Mouse (Mus musculus) kidney, postnatal 0 days (tissue): Measurements from ENCODE around the gene Lsr. TPM values are rescaled to one million over a fixed set of nuclear protein-coding genes. Genes with fewer than 3 reads are reported as not detected.

Source experiments
- ATAC-seq: fragments of 200-750 bp; cut with Nextera tagmentation; replicated peaks from 2 replicates; pipeline ENCODE4 v1.8.0; 2017; ENCODE audit warnings: low read depth, moderate number of reproducible peaks, moderate TSS enrichment, moderate library complexity; ENCODE audit not compliant: low FRiP score
- DNase-seq: peaks from one replicate; pipeline ENCODE4 v3.0.0-alpha.2; 2016; ENCODE audit warnings: low spot score
- H3K27ac ChIP-seq: fragments of 300-500 bp; sonication (generic); 2 replicates; pipeline ENCODE4 v1.5.1; 2014; ENCODE audit warnings: mild to moderate bottlenecking
- H3K27me3 ChIP-seq: fragments of 300-500 bp; sonication (generic); 2 replicates; pipeline ENCODE4 v1.6.1; 2014; ENCODE audit warnings: low read length, mixed read lengths; ENCODE audit not compliant: insufficient read depth
- H3K36me3 ChIP-seq: fragments of 300-500 bp; sonication (generic); 2 replicates; pipeline ENCODE4 v1.6.1; 2014; ENCODE audit warnings: low read length, mixed read lengths; ENCODE audit not compliant: insufficient read depth
- H3K4me1 ChIP-seq: fragments of 300-500 bp; sonication (generic); replicated peaks from 2 replicates; pipeline ENCODE4 v1.6.1; 2014; ENCODE audit warnings: antibody characterized with exemption, low read length, mixed read lengths; ENCODE audit not compliant: insufficient read depth
- H3K4me2 ChIP-seq: fragments of 300-500 bp; sonication (generic); 2 replicates; pipeline ENCODE4 v1.6.1; 2014; ENCODE audit warnings: mild to moderate bottlenecking, low read length, moderate library complexity, mixed read lengths
- H3K4me3 ChIP-seq: fragments of 300-500 bp; sonication (generic); replicated peaks from 2 replicates; pipeline ENCODE4 v1.5.1; 2014; ENCODE audit warnings: low read depth, low read length
- H3K9ac ChIP-seq: fragments of 300-500 bp; sonication (generic); 2 replicates; pipeline ENCODE4 v1.6.1; 2014; ENCODE audit warnings: low read depth, low read length
- H3K9me3 ChIP-seq: fragments of 300-500 bp; sonication (generic); replicated peaks from 2 replicates; pipeline ENCODE4 v1.6.1; 2016; ENCODE audit warnings: low read length, inconsistent platforms, mixed read lengths
- CTCF ChIP-seq: IDR thresholded peaks from 2 replicates; pipeline ENCODE4 v1.5.1; 2016; ENCODE audit warnings: antibody characterized with exemption, low read depth, mild to moderate bottlenecking, moderate library complexity
- WGBS: fragments of 180-500 bp; shearing (Covaris S2); extraction: QIAGEN DNeasy Blood & Tissue Kit; methylation state at CpG from one replicate; pipeline ENCODE4 v1.1.7; 2014; 5-methylcytosine and 5-hydroxymethylcytosine counted together
- polyA plus RNA-seq: library from polyadenylated mRNA; unstranded; fragments of >200 nt; fragmentation: Nextera tagmentation; extraction: Ambion mirVana; gene quantifications from 2 replicates; pipeline ENCODE4 v1.2.1, GENCODE M21; 2015

The Lsr gene
- polyA plus RNA-seq, 1 experiment from 2014 or later: 58.4 TPM

- peak; percentile 52 for ATAC-seq
- no peak overlapping the region for H3K4me2 ChIP-seq
Observed at GRCm38 (mm10) chr7:31000505-31001020, 27.3 kb upstream of the Lsr start.

GRCm38 (mm10) chr7:30996491-30996890 lies 23.2 kb upstream of the Lsr start:
- no peak overlapping the region for H3K9ac ChIP-seq
- H3K4me3 ChIP-seq: no peak overlapping the region
- H3K4me2 ChIP-seq: no peak overlapping the region
- H3K4me1 ChIP-seq: 0 out of 2 replicates have a peak, but pooled peaks cover 3% of the 10 kb centered on the region
- TF ChIP-seq CTCF: peak; percentile 29; the same call in 1 of the 2 replicates
- no peaks in the 10 kb centered on the region for H3K27me3 ChIP-seq
- no peak overlapping the region for H3K27ac ChIP-seq
- DNase-seq (no peak), ATAC-seq (no peak)
- WGBS: 99% methylated on average over 2 of the region's 2 CpGs
- H3K9me3 ChIP-seq: no peaks in the 10 kb centered on the region
- no peaks in the 10 kb centered on the region for H3K36me3 ChIP-seq

More at GRCm38 (mm10) chr7:31000505-31001020, 27.3 kb upstream of the Lsr start:
- no peak for TF ChIP-seq CTCF
- H3K9me3 ChIP-seq: no peaks in the 10 kb centered on the region
- H3K27ac ChIP-seq: no peak overlapping the region
- H3K4me1 ChIP-seq: no peaks in the 10 kb centered on the region
- H3K9ac ChIP-seq: no peak overlapping the region
- no peaks in the 10 kb centered on the region for H3K27me3 ChIP-seq
- H3K36me3 ChIP-seq: no peaks in the 10 kb centered on the region
- peak; percentile 79 for DNase-seq
- 25% methylated on average over 7 of the region's 7 CpGs for WGBS
- H3K4me3 ChIP-seq: no peak overlapping the region

GRCm38 (mm10) chr7:30993986-30994385 lies 20.7 kb upstream of the Lsr start:
- H3K9ac ChIP-seq: no peak overlapping the region
- H3K4me3 ChIP-seq: no peak overlapping the region
- ATAC-seq (no peak), DNase-seq (no peak)
- no peak for TF ChIP-seq CTCF
- H3K4me1 ChIP-seq: 0 out of 2 replicates have a peak, but pooled peaks cover 3% of the 10 kb centered on the region
- H3K27ac ChIP-seq: no peak overlapping the region
- no peaks in the 10 kb centered on the region for H3K27me3 ChIP-seq
- H3K4me2 ChIP-seq: no peak overlapping the region
- H3K9me3 ChIP-seq: no peaks in the 10 kb centered on the region
- H3K36me3 ChIP-seq: no peaks in the 10 kb centered on the region
- WGBS: 83% methylated on average over 5 of the region's 5 CpGs

- ATAC-seq (no peak; the same call in 1 of the 2 replicates), DNase-seq (no peak)
- 0 out of 2 replicates have a peak, but pooled peaks cover 3% of the 10 kb centered on the region for H3K4me1 ChIP-seq
- TF ChIP-seq CTCF: no peak
- H3K4me3 ChIP-seq: no peak overlapping the region
- H3K4me2 ChIP-seq: no peak overlapping the region
- no peak overlapping the region for H3K27ac ChIP-seq
- no peaks in the 10 kb centered on the region for H3K36me3 ChIP-seq
- no peak overlapping the region for H3K9ac ChIP-seq
- H3K9me3 ChIP-seq: no peaks in the 10 kb centered on the region
- H3K27me3 ChIP-seq: no peaks in the 10 kb centered on the region
- WGBS: 59% methylated on average over 5 of the region's 5 CpGs
Observed at GRCm38 (mm10) chr7:30992148-30992547, 18.9 kb upstream of the Lsr start.

GRCm38 (mm10) chr7:30988519-30989162 lies 15.4 kb upstream of the Lsr start:
- Histone ChIP-seq H3K27me3 (no peaks in the 10 kb centered on the region), H3K9me3 (no peaks in the 10 kb centered on the region), H3K36me3 (no peaks in the 10 kb centered on the region), H3K4me1 (0 out of 2 replicates have a peak, but pooled peaks cover 3% of the 10 kb centered on the region), H3K27ac (no peak overlapping the region), H3K4me2 (no peak overlapping the region), H3K4me3 (no peak overlapping the region), H3K9ac (no peak overlapping the region)
- DNase-seq (no peak), ATAC-seq (no peak)
- TF ChIP-seq CTCF: no peak
- 90% methylated on average over 4 of the region's 4 CpGs for whole genome bisulfite sequencing

- Histone ChIP-seq H3K27me3 (no peaks in the 10 kb centered on the region), H3K4me2 (no peak overlapping the region), H3K27ac (no peak overlapping the region), H3K9me3 (no peaks in the 10 kb centered on the region), H3K36me3 (no peaks in the 10 kb centered on the region), H3K9ac (no peak overlapping the region), H3K4me1 (no peaks in the 10 kb centered on the region), H3K4me3 (no peak overlapping the region)
- DNase-seq (no peak), ATAC-seq (no peak)
- WGBS: 90% methylated on average over 9 of the region's 9 CpGs
- no peak for TF ChIP-seq CTCF
Observed at GRCm38 (mm10) chr7:30985357-30985756, 12.1 kb upstream of the Lsr start.
